Mouse (Mus musculus) kidney, postnatal 0 days (tissue): ENCODE measurements around the gene Marcks. TPM values are rescaled to one million over a fixed set of nuclear protein-coding genes. Genes with fewer than 3 reads are reported as not detected.

Experiments used
- ATAC-seq: fragments of 200-750 bp; cut with Nextera tagmentation; replicated peaks from 2 replicates; pipeline ENCODE4 v1.8.0; 2017; ENCODE audit warnings: low read depth, moderate number of reproducible peaks, moderate TSS enrichment, moderate library complexity; ENCODE audit not compliant: low FRiP score
- DNase-seq: peaks from one replicate; pipeline ENCODE4 v3.0.0-alpha.2; 2016; ENCODE audit warnings: low spot score
- H3K27ac ChIP-seq: fragments of 300-500 bp; sonication (generic); 2 replicates; pipeline ENCODE4 v1.5.1; 2014; ENCODE audit warnings: mild to moderate bottlenecking
- H3K27me3 ChIP-seq: fragments of 300-500 bp; sonication (generic); 2 replicates; pipeline ENCODE4 v1.6.1; 2014; ENCODE audit warnings: low read length, mixed read lengths; ENCODE audit not compliant: insufficient read depth
- H3K36me3 ChIP-seq: fragments of 300-500 bp; sonication (generic); 2 replicates; pipeline ENCODE4 v1.6.1; 2014; ENCODE audit warnings: low read length, mixed read lengths; ENCODE audit not compliant: insufficient read depth
- H3K4me1 ChIP-seq: fragments of 300-500 bp; sonication (generic); replicated peaks from 2 replicates; pipeline ENCODE4 v1.6.1; 2014; ENCODE audit warnings: antibody characterized with exemption, low read length, mixed read lengths; ENCODE audit not compliant: insufficient read depth
- H3K4me2 ChIP-seq: fragments of 300-500 bp; sonication (generic); 2 replicates; pipeline ENCODE4 v1.6.1; 2014; ENCODE audit warnings: mild to moderate bottlenecking, low read length, moderate library complexity, mixed read lengths
- H3K4me3 ChIP-seq: fragments of 300-500 bp; sonication (generic); replicated peaks from 2 replicates; pipeline ENCODE4 v1.5.1; 2014; ENCODE audit warnings: low read depth, low read length
- H3K9ac ChIP-seq: fragments of 300-500 bp; sonication (generic); 2 replicates; pipeline ENCODE4 v1.6.1; 2014; ENCODE audit warnings: low read depth, low read length
- H3K9me3 ChIP-seq: fragments of 300-500 bp; sonication (generic); replicated peaks from 2 replicates; pipeline ENCODE4 v1.6.1; 2016; ENCODE audit warnings: low read length, inconsistent platforms, mixed read lengths
- CTCF ChIP-seq: IDR thresholded peaks from 2 replicates; pipeline ENCODE4 v1.5.1; 2016; ENCODE audit warnings: antibody characterized with exemption, low read depth, mild to moderate bottlenecking, moderate library complexity
- WGBS: fragments of 180-500 bp; shearing (Covaris S2); extraction: QIAGEN DNeasy Blood & Tissue Kit; methylation state at CpG from one replicate; pipeline ENCODE4 v1.1.7; 2014; 5-methylcytosine and 5-hydroxymethylcytosine counted together
- polyA plus RNA-seq: library from polyadenylated mRNA; unstranded; fragments of >200 nt; fragmentation: Nextera tagmentation; extraction: Ambion mirVana; gene quantifications from 2 replicates; pipeline ENCODE4 v1.2.1, GENCODE M21; 2015

The Marcks gene
- polyA plus RNA-seq, 1 experiment from 2014 or later, result 113 TPM

DNA sequence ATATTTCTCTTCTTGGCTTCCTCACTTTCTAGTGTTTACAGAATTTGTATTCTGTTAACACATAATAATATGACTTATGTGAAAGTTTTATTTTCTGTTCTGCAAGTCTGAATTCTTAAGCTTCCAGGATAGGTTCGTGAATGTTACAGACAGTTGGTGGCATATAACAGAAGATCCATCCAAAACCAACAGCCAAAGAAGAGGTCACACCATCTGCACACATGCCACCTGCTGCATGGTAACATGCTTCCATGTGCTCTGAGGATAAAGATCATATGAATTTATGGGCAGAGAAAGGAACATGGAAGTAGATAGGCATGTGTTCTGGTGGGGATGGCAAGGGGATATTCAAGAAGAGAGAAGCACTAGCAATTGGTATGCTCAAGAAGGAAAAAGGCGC lies 28.8 kb upstream of the Marcks start:
- H3K4me3 ChIP-seq, result no peak overlapping the region
- no peak overlapping the region for H3K4me2 ChIP-seq
- no peak for TF ChIP-seq CTCF
- H3K36me3 ChIP-seq, result no peaks in the 10 kb centered on the region
- no peaks in the 10 kb centered on the region for H3K4me1 ChIP-seq
- H3K9me3 ChIP-seq, result no peaks in the 10 kb centered on the region
- H3K27ac ChIP-seq, result no peak overlapping the region
- WGBS, result 79% methylated on average over 2 of the region's 2 CpGs
- no peak overlapping the region for H3K9ac ChIP-seq
- no peak for ATAC-seq
- DNase-seq, result no peak
- no peaks in the 10 kb centered on the region for H3K27me3 ChIP-seq

DNA sequence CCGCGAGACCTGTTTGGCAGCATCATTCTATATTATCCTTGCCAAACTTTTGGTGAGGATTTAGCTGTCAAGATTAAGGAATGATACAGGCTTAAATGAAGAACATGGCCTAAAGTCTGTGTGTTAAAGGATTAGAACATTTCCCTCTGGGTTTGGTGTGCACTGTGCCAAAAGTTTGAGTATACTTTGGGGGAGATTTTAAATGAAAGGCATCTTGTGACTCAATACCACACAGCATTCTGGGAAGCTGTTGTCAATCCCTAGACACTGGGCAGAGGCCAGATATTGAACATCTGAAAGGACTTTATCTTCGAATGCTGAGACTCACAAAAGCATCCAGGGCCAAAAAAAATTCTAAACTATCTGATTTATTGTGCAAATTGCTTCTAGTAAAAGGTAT lies 21.0 kb upstream of the Marcks start:
- Histone ChIP-seq H3K27ac (no peak overlapping the region), H3K4me2 (no peak overlapping the region), H3K36me3 (no peaks in the 10 kb centered on the region), H3K9ac (no peak overlapping the region), H3K4me1 (no peaks in the 10 kb centered on the region), H3K27me3 (no peaks in the 10 kb centered on the region), H3K9me3 (no peaks in the 10 kb centered on the region), H3K4me3 (no peak overlapping the region)
- TF ChIP-seq CTCF, result no peak
- ATAC-seq (no peak), DNase-seq (no peak)
- WGBS, result 71% methylated on average over 3 of the region's 3 CpGs

DNA sequence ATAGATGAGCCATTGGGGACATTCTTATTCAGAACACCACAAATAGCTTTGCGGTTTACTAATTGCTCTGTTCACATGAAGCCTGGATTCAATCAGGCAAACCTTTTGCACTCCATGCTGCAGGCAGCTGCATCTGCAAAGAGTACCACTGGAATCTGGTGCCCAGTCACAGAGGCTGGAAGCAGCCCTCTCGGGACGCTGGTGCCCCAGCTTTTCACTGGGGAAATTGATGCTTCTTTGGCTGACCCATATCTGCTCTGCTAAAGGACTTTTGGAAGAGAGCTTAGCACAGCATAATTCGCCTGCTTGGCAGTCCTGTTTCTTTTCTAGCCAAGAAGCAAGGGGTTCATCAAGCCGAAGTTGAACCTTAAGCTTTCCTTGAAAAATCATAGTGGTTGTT lies 18.4 kb upstream of the Marcks start:
- H3K36me3 ChIP-seq, result no peaks in the 10 kb centered on the region
- no peak for ATAC-seq
- WGBS, result 85% methylated on average over 5 of the region's 5 CpGs

DNA sequence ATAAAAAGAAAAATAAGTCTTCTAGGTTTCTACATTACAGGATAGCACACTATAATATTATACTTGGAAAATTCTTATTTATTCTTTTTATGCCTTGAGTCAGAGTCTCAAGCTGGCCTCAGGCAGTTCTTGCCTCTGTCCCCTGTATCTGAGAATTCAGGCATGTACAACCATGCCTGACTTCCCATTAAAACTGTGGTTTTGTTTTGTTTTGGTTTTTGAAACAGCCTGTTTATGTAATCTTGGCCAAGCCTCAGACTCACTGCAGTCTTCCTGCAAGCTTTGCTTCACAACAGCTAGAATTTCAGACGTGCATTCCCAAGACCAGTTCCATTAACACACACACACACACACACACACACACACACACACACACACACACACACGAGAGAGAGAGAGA lies 16.4 kb upstream of the Marcks start:
- no peak overlapping the region for H3K9ac ChIP-seq
- TF ChIP-seq CTCF, result no peak
- peak; percentile 65 for DNase-seq
- H3K9me3 ChIP-seq, result no peaks in the 10 kb centered on the region
- H3K4me2 ChIP-seq, result no peak overlapping the region
- no peaks in the 10 kb centered on the region for H3K27me3 ChIP-seq
- no peak overlapping the region for H3K4me3 ChIP-seq
- H3K27ac ChIP-seq, result no peak overlapping the region
- 26% methylated on average over 2 of the region's 2 CpGs for WGBS
- ATAC-seq, result no peak
- no peaks in the 10 kb centered on the region for H3K4me1 ChIP-seq
- H3K36me3 ChIP-seq, result no peaks in the 10 kb centered on the region

More for the DNA sequence above, 18.4 kb upstream of the Marcks start:
- DNase-seq, result no peak
- Histone ChIP-seq H3K4me2 (no peak overlapping the region), H3K4me3 (no peak overlapping the region), H3K27ac (no peak overlapping the region), H3K9ac (no peak overlapping the region), H3K27me3 (no peaks in the 10 kb centered on the region), H3K4me1 (no peaks in the 10 kb centered on the region), H3K9me3 (no peaks in the 10 kb centered on the region)
- TF ChIP-seq CTCF, result no peak

DNA sequence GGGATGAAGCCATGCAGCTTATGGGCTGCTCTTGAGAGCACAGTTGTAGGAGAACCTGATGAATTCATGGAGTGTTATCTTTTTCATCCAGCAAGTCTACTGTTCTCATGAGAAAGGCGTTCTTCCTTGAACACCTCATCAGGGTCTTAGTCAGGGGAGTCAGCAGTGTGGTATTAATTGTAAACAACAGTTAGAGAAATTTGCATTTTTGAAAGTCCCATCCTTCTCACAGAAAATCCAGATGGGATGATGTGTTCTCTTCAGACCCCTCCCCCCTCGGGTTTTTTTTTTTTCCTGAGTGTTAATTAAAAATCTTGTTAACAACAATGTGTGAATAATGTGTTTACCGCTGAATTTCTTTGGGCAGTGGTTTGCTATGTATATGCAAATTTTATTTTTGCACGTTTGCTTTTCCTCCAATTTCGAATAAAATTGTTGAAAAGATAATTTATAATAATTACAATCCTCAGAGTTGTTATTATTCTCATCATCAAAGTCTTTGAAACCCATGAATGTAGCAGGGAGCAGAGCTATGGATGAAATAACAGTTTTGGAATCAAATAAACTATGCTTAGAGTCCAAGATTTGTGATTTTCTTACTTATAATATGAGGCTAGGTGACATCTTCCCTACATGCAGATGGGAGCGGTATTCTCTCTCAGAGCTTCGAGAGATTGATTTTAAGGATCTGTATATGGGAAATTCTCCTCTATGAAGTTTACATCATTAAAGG lies 13.0 kb upstream of the Marcks start:
- DNase-seq, result no peak
- Histone ChIP-seq H3K27ac (no peak overlapping the region), H3K27me3 (no peaks in the 10 kb centered on the region), H3K4me2 (no peak overlapping the region), H3K4me3 (no peak overlapping the region), H3K4me1 (no peaks in the 10 kb centered on the region), H3K9me3 (no peaks in the 10 kb centered on the region), H3K9ac (no peak overlapping the region), H3K36me3 (no peaks in the 10 kb centered on the region)
- 87% methylated on average over 7 of the region's 7 CpGs for WGBS
- no peak for ATAC-seq
- no peak for TF ChIP-seq CTCF

DNA sequence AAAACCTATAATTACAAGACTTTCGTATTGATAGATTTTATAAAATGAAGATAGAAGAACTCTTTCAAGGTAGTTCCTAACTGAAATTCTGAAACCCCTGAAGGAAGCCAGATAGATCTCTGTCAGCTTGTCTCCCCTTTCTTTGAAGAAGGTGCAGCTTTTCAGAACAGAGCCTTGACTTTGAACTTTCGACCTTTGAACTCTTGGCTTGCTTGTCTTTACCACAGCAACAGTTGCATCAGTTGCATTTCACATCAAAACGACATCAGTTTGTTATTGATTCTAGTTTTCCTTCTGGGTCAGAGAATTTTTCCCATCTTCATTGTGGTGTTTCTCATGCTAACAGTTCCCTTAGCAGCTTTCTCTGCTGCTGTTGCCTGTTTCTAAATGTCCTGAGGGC lies 9.3 kb upstream of the Marcks start:
- Histone ChIP-seq H3K27me3 (no peaks in the 10 kb centered on the region), H3K9me3 (no peaks in the 10 kb centered on the region), H3K27ac (no peak overlapping the region), H3K4me2 (no peak overlapping the region), H3K4me1 (no peaks in the 10 kb centered on the region), H3K36me3 (no peaks in the 10 kb centered on the region), H3K9ac (no peak overlapping the region), H3K4me3 (no peak overlapping the region)
- WGBS, result 65% methylated on average over 3 of the region's 3 CpGs
- ATAC-seq (no peak), DNase-seq (no peak)
- no peak for TF ChIP-seq CTCF

DNA sequence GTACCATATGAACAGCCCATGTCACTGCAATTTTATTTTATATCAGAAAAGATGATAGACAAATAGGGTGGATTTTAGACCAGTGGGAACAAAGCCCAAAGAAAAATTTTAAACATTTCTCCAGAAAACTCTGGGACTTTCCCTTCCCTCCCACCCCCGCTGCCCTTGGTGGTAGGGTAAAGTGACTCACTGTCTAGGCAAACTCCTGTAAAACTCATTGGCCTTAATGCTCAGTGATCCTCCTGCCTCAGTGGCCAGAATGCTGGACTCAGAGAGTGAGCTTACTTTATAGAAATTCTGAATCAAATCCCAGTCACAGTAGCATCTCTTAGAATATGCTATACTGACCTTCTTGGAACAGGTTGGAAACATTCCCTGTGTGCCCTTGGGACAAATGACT lies 6.7 kb upstream of the Marcks start:
- H3K27ac ChIP-seq, result no peak overlapping the region
- H3K4me2 ChIP-seq, result no peak overlapping the region
- no peak for DNase-seq
- WGBS, result 88% methylated on average over 1 of the region's 1 CpGs
- TF ChIP-seq CTCF, result no peak
- no peaks in the 10 kb centered on the region for H3K36me3 ChIP-seq
- no peaks in the 10 kb centered on the region for H3K9me3 ChIP-seq
- no peaks in the 10 kb centered on the region for H3K4me1 ChIP-seq
- no peak overlapping the region for H3K9ac ChIP-seq
- H3K27me3 ChIP-seq, result no peaks in the 10 kb centered on the region
- ATAC-seq, result no peak
- no peak overlapping the region for H3K4me3 ChIP-seq
